Mouse (Mus musculus) limb, embryonic 12.5 days (tissue): Measurements from ENCODE around the gene Abhd12. TPM values are rescaled to one million over a fixed set of nuclear protein-coding genes. Genes with fewer than 3 reads are reported as not detected.
"Not testable (repeated sequence)": the region's sequence is repeated elsewhere in the genome, so short reads cannot be mapped to it uniquely, and the experiment has no call there.

Experiments used
- ATAC-seq: fragments of 200-750 bp; cut with Nextera tagmentation; 2 replicates; pipeline ENCODE4 v1.8.0; 2017; ENCODE audit warnings: low read depth, moderate TSS enrichment; ENCODE audit not compliant: insufficient number of reproducible peaks, insufficient read depth, low FRiP score, low TSS enrichment
- H3K27ac ChIP-seq: fragments of 300-500 bp; sonication (generic); 2 replicates; pipeline ENCODE4 v1.5.1; 2016; ENCODE audit warnings: mild to moderate bottlenecking, moderate library complexity
- H3K27me3 ChIP-seq: fragments of 300-500 bp; sonication (generic); 2 replicates; pipeline ENCODE4 v1.6.1; 2016; ENCODE audit warnings: mild to moderate bottlenecking, moderate library complexity
- H3K36me3 ChIP-seq: fragments of 300-500 bp; sonication (generic); 2 replicates; pipeline ENCODE4 v1.6.1; 2016; ENCODE audit warnings: mild to moderate bottlenecking, moderate library complexity
- H3K4me1 ChIP-seq: fragments of 300-500 bp; sonication (generic); replicated peaks from 2 replicates; pipeline ENCODE4 v1.6.1; 2016
- H3K4me2 ChIP-seq: fragments of 300-500 bp; sonication (generic); 2 replicates; pipeline ENCODE4 v1.6.1; 2016; ENCODE audit warnings: mild to moderate bottlenecking, moderate library complexity
- H3K4me3 ChIP-seq: fragments of 300-500 bp; sonication (generic); replicated peaks from 2 replicates; pipeline ENCODE4 v1.5.1; 2016; ENCODE audit warnings: mild to moderate bottlenecking
- H3K9ac ChIP-seq: fragments of 300-500 bp; sonication (generic); replicated peaks from 2 replicates; pipeline ENCODE4 v1.6.1; 2016; ENCODE audit warnings: mild to moderate bottlenecking, moderate library complexity
- H3K9me3 ChIP-seq: fragments of 300-500 bp; sonication (generic); 2 replicates; pipeline ENCODE4 v1.6.1; 2016; ENCODE audit warnings: mild to moderate bottlenecking, moderate library complexity
- WGBS: fragments of 180-500 bp; shearing (Covaris S2); methylation state at CpG from one replicate; pipeline ENCODE4 v1.1.7; 2016; 5-methylcytosine and 5-hydroxymethylcytosine counted together
- polyA plus RNA-seq: library from polyadenylated mRNA; unstranded; fragments of >200 nt; fragmentation: Nextera tagmentation; extraction: Ambion mirVana; gene quantifications from 2 replicates; pipeline ENCODE4 v1.2.1, GENCODE M21; 2016

Abhd12 gene
- polyA plus RNA-seq, 1 experiment from 2014 or later: 61.8 TPM

DNA sequence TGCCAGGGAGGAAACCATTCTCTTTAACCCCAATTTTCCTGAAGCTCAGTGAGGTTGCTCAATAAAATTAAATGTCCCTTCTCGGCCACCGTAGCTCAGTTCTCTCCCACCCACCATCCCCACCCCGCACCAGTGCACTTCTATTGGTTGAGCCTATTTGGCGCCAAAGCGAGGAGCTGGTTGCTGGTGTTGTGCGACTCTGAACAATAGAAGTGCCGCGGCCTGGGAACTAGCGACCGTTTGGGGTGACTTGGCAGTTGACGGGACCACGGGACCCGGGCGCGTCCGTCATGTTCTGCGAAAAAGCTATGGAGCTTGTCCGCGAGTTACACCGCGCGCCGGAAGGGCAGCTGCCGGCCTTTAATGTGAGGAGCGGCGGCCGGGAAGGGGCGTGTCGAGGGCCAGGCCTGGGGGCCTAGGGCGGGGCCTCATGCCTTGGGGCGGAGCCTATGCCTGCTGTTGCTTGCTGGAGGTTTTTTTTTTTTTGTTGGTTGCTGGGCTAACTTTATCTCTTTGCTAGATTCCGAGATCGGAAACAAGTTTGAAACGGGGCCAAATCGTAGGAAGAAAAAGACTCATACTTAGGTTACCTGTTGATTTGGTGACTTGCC, 5.0 kb upstream of the Abhd12 start:
- no peaks in the 10 kb centered on the region for H3K9me3 ChIP-seq
- H3K4me2 ChIP-seq: peak overlapping the region; percentile 66
- H3K4me3 ChIP-seq: peak overlapping the region; percentile 59
- H3K27me3 ChIP-seq: no peaks in the 10 kb centered on the region
- H3K36me3 ChIP-seq: peaks cover 13% of the 10 kb centered on the region; the same call in 1 of the 2 replicates
- WGBS: under 1% methylated on average over 35 of the region's 35 CpGs
- H3K4me1 ChIP-seq: peaks cover 2% of the 10 kb centered on the region; the same call in 1 of the 2 replicates
- peak overlapping the region; percentile 69 for H3K9ac ChIP-seq
- H3K27ac ChIP-seq: peak overlapping the region; percentile 93
- peak; percentile 93 for ATAC-seq

- H3K27ac ChIP-seq, H3K9ac ChIP-seq, ATAC-seq, H3K4me1 ChIP-seq, H3K36me3 ChIP-seq, H3K27me3 ChIP-seq, H3K9me3 ChIP-seq: not testable (repeated sequence)
- WGBS: 51% methylated on average over 6 of the region's 6 CpGs
- H3K4me3 ChIP-seq: peak overlapping the region; percentile 59
- H3K4me2 ChIP-seq: peak overlapping the region; percentile 66
These were observed 4.3 kb upstream of the Abhd12 start for GRCm38 (mm10) chr2:150908881-150909280.

DNA sequence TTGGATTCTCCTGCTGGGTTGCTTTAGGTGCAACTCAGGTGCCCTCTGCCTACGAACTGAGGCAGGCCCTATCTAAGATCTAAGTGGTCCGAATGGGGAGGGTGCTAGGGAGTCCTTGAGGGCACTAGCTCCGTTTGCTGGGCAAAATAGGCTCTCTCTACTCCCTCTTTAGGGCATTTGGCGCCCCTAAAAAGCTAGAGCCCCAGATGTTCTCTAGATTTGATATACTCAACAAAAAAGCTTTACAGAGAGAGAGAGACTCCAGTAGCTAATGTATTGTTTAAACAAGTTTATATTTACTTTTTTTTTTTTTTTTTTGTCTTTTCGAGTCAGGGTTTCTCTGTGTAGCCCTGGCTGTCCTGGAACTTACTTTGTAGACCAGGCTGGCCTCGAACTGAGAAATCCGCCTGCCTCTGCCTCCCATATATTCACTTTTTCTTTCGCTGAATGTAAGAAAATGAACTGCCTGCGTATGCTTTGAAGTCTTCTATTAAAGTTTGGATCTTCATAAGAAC, 452 bp upstream of the Abhd12 start, which contains the start of gene Gins1:
Gins1 (plus strand) TSS at position 465 of the 515 bp plus-strand sequence.
- Histone ChIP-seq H3K27ac (peak within 1 kb of the TSS; percentile 84), H3K4me1 (peaks cover 18% of the 10 kb centered on the region), H3K4me2 (peak within 1 kb of the TSS; percentile 92), H3K36me3 (peaks cover 5% of the 10 kb centered on the region; the same call in 1 of the 2 replicates), H3K27me3 (no peaks in the 10 kb centered on the region), H3K4me3 (peak within 1 kb of the TSS; percentile 91), H3K9ac (peak within 1 kb of the TSS; percentile 87), H3K9me3 (no peaks in the 10 kb centered on the region)
- WGBS: 42% methylated on average over 9 of the region's 9 CpGs
- ATAC-seq: no peak

- 90% methylated on average over 8 of the region's 8 CpGs for WGBS
- no peak for ATAC-seq
- H3K4me2 ChIP-seq: peak overlapping the region; percentile 17; the same call in 1 of the 2 replicates
These were observed 2.2 kb downstream of the Abhd12 start for GRCm38 (mm10) chr2:150902347-150902746.

DNA sequence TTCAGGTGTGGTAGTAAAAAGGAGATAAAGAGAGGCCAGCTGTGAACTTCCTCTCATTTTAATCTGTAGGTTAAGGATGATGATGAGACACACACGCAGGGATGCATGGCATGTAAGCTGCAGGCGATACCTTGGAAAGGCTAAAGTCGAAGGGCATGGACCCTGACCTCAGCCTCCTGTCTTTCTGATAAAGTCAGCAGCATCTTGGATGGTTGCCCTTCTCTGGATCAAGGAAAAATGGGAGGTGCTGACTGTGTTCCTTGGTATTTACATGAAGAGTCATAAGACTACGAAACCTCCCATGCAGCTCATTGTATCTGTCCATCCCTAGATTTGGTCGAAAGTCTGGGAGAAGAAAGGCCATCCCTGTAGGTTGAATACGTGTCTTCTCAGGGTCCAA, 4.2 kb downstream of the Abhd12 start:
- no peak overlapping the region for H3K9ac ChIP-seq
- H3K36me3 ChIP-seq: peaks cover 5% of the 10 kb centered on the region; the same call in 1 of the 2 replicates
- H3K4me3 ChIP-seq: no peak overlapping the region
- H3K27ac ChIP-seq: no peak overlapping the region
- 90% methylated on average over 6 of the region's 6 CpGs for WGBS
- H3K4me2 ChIP-seq: no peak overlapping the region
- H3K9me3 ChIP-seq: no peaks in the 10 kb centered on the region
- peaks cover 25% of the 10 kb centered on the region for H3K4me1 ChIP-seq
- ATAC-seq: no peak
- H3K27me3 ChIP-seq: no peaks in the 10 kb centered on the region

More at GRCm38 (mm10) chr2:150902347-150902746, 2.2 kb downstream of the Abhd12 start:
- Histone ChIP-seq H3K27ac (no peak overlapping the region), H3K36me3 (peaks cover 5% of the 10 kb centered on the region; the same call in 1 of the 2 replicates), H3K9ac (no peak overlapping the region), H3K9me3 (no peaks in the 10 kb centered on the region), H3K27me3 (no peaks in the 10 kb centered on the region), H3K4me1 (peaks cover 25% of the 10 kb centered on the region), H3K4me3 (no peak overlapping the region)

DNA sequence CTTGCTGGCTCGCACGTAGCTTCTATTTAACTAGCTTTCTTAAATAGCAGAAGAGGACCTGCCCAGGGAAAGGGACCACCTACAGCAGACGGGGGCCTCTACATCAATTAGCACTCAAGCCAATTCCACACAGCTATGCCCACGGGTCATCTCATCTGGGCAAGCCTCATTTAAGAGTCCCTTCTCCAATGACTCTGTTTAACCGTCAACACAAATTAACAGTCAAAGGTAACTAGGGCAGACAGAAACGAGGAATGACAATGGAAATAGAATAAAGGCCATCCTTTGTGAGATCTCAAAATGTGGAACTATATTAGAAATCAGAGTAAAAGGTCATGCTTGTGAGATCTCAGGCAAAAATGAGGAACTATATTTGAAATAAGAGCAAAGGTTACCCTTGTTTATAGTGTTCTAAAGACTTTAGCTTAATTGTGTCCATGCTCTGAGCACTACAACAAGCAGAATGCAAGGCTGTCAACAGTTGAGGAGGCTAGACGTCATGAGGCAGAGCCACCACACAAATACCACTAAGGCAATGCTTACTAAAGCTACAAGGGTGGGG, 8.8 kb downstream of the Abhd12 start:
- peaks cover 7% of the 10 kb centered on the region; the same call in 1 of the 2 replicates for H3K4me1 ChIP-seq
- 78% methylated on average over 7 of the region's 7 CpGs for WGBS
- peaks cover 5% of the 10 kb centered on the region; the same call in 1 of the 2 replicates for H3K36me3 ChIP-seq
- no peak overlapping the region for H3K9ac ChIP-seq
- no peak overlapping the region for H3K4me3 ChIP-seq
- H3K27ac ChIP-seq: no peak overlapping the region
- H3K27me3 ChIP-seq: no peaks in the 10 kb centered on the region
- no peak overlapping the region for H3K4me2 ChIP-seq
- no peaks in the 10 kb centered on the region for H3K9me3 ChIP-seq
- no peak for ATAC-seq

- H3K27me3 ChIP-seq: no peaks in the 10 kb centered on the region
- WGBS: 85% methylated on average over 2 of the region's 2 CpGs
- no peak overlapping the region for H3K9ac ChIP-seq
- ATAC-seq: no peak
- H3K9me3 ChIP-seq: no peaks in the 10 kb centered on the region
- H3K4me1 ChIP-seq: peaks cover 7% of the 10 kb centered on the region; the same call in 1 of the 2 replicates
- no peak overlapping the region for H3K4me3 ChIP-seq
- H3K4me2 ChIP-seq: no peak overlapping the region
- H3K27ac ChIP-seq: no peak overlapping the region
- no peaks in the 10 kb centered on the region for H3K36me3 ChIP-seq
These were observed 9.8 kb downstream of the Abhd12 start for GRCm38 (mm10) chr2:150894617-150895267.

GRCm38 (mm10) chr2:150887370-150887769, 17.2 kb downstream of the Abhd12 start:
- Histone ChIP-seq H3K4me1 (no peaks in the 10 kb centered on the region), H3K27ac (no peak overlapping the region), H3K4me3 (no peak overlapping the region), H3K4me2 (no peak overlapping the region), H3K27me3 (no peaks in the 10 kb centered on the region), H3K36me3 (no peaks in the 10 kb centered on the region), H3K9me3 (no peaks in the 10 kb centered on the region), H3K9ac (no peak overlapping the region)
- 87% methylated on average over 2 of the region's 2 CpGs for WGBS
- ATAC-seq: no peak

DNA sequence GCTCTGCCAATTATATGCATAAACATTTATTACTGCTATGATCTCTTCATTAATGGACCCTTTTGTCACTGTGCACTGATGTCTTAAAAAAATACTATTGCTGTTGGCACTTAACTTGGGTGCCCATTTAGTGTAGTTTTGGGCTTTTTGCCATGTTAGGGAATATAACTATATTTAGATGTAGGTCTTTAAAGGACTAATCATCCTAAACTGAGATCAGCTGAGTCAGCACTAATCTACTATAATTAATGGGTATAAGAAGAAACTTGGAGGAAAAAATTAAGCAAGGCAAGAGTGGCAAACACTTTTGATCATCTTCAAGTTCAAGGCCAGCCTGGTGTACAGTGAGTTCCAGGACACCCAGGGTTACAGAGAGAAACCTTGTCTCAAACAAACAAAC, 18.2 kb downstream of the Abhd12 start:
- no peak for ATAC-seq
- Histone ChIP-seq H3K27me3 (no peaks in the 10 kb centered on the region), H3K9ac (no peak overlapping the region)

GRCm38 (mm10) chr2:150885814-150886213, 18.7 kb downstream of the Abhd12 start:
- Histone ChIP-seq H3K27me3 (no peaks in the 10 kb centered on the region), H3K4me3 (no peak overlapping the region), H3K27ac (no peak overlapping the region), H3K4me2 (no peak overlapping the region), H3K36me3 (no peaks in the 10 kb centered on the region), H3K4me1 (no peaks in the 10 kb centered on the region), H3K9me3 (no peaks in the 10 kb centered on the region), H3K9ac (no peak overlapping the region)
- no peak for ATAC-seq
- 95% methylated on average over 1 of the region's 1 CpGs for WGBS

More for the DNA sequence above, 18.2 kb downstream of the Abhd12 start:
- Histone ChIP-seq H3K4me1 (no peaks in the 10 kb centered on the region), H3K4me3 (no peak overlapping the region), H3K9me3 (no peaks in the 10 kb centered on the region), H3K27ac (no peak overlapping the region), H3K4me2 (no peak overlapping the region), H3K36me3 (no peaks in the 10 kb centered on the region)

DNA sequence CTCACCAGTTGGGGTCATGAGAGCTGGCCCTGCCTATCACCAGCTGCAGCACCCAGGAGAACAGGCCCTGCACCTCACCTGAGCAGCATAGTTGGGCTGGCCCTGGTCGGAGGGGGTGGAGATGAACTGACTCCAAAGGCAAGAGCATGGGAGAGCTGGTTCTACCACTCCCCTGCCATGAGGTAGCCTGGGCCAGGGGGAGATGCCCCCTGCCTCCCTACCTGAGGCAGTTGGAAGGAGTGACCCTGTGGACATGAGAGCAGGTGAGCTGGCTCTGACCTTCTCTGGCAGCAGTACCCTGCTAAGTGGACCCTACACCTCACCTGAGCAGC, 19.8 kb downstream of the Abhd12 start:
- peak; percentile 26; the same call in 1 of the 2 replicates for ATAC-seq
- no peaks in the 10 kb centered on the region for H3K9me3 ChIP-seq
- no peak overlapping the region for H3K4me3 ChIP-seq
- WGBS: 100% methylated on average over 1 of the region's 1 CpGs
- no peak overlapping the region for H3K27ac ChIP-seq
- no peak overlapping the region for H3K9ac ChIP-seq
- H3K4me1 ChIP-seq: no peaks in the 10 kb centered on the region
- no peaks in the 10 kb centered on the region for H3K36me3 ChIP-seq
- no peak overlapping the region for H3K4me2 ChIP-seq
- no peaks in the 10 kb centered on the region for H3K27me3 ChIP-seq
